Mouse (Mus musculus) heart, adult 10 weeks (tissue): ENCODE data around the gene Pias1. TPM values are rescaled to one million over a fixed set of nuclear protein-coding genes. Genes with fewer than 3 reads are reported as not detected.

Source experiments
- polyA plus RNA-seq: library from polyadenylated mRNA; stranded (reverse); fragments of 350-450 nt; fragmentation: Illumina TruSeq; extraction: RNeasy Lipid Tissue Mini Kit (QIAGEN cat#74804); gene quantifications from one replicate; pipeline ENCODE4 v1.2.3, GENCODE M21; 2014; ENCODE audit warnings: low read depth, low replicate concordance

Gene Pias1
- 14.0 TPM for polyA plus RNA-seq

GRCm38 (mm10) chr9:62987824-62988223 is at the start of gene Pias1:
Gene Pias1, minus strand, starts transcription at chr9:62987924.

GRCm38 (mm10) chr9:62857719-62858261 is 129.9 kb downstream of the Pias1 start, which contains the start of gene Calml4:
Gene Calml4, plus strand, starts transcription at chr9:62858080.

GRCm38 (mm10) chr9:62838506-62839171 is 149.1 kb downstream of the Pias1 start, which contains the start of gene Cln6:
Gene Cln6, plus strand, starts transcription at chr9:62838785.

Other genes starting within 250 kb of the Pias1 start
- 11.7 TPM for gene Fem1b, start 176.0 kb downstream of the Pias1 start, polyA plus RNA-seq
- 19.3 TPM for gene Cln6, start 149.1 kb downstream of the Pias1 start, polyA plus RNA-seq
- 1.2 TPM for gene Calml4, start 129.8 kb downstream of the Pias1 start, polyA plus RNA-seq
- gene Skor1, start 161.0 kb upstream of the Pias1 start, polyA plus RNA-seq, result not detected